Mouse (Mus musculus): ENCODE data around the gene Nubp1.
A peak's percentile ranks its signal among the peaks of the same experiment; 100 is the strongest.

Gene Nubp1

DNA sequence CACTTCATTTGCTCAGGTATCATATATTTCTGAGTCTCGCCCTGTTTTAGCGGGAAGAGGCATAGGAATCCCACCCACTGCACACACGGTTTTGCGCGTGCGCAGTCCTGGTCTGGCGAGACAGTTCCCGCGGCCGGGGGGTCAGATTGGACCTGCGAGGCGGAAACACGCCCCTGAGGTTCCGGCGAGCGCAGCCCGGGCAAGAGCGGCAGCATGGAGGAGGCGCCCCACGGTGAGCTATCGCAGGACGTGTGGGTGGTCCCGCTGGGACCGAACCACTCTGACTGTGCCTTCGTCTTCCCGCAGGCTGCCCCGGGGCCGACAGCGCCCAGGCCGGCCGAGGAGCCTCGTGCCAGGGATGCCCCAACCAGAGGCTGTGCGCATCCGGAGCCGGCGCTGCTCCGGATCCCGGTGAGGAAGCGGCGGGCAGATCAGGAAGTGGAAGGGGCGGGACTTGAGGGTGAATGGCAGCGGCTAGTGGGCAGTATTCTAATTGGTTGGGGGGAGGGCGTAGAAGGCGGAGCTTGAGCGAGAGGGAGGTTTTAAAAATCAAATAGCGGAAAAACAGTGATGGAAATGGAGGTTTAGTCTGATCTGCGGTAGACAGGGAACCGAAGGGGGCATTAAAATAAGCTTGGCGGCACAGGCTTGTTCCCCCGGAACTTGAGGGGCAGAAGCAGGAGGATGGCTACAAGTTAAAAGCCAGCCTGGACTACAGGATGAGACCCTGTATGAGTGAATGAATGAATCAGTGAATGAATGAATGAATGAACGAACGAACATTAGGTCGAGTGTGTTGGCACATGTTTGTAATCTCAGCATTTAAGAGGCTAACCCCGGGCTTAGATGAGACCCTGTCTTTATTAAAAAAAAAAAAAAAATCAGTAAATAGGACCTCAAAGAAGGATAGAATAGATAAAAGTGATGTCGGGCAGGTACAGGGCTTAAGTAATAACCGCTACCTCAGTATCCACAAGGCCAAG, at the start of gene Nubp1:
Gene Nubp1 (plus strand): TSS at position 185 of the 983 bp plus-strand sequence.
- DNase-seq (ENCODE audit: low spot score), result peak; percentile 85

DNA sequence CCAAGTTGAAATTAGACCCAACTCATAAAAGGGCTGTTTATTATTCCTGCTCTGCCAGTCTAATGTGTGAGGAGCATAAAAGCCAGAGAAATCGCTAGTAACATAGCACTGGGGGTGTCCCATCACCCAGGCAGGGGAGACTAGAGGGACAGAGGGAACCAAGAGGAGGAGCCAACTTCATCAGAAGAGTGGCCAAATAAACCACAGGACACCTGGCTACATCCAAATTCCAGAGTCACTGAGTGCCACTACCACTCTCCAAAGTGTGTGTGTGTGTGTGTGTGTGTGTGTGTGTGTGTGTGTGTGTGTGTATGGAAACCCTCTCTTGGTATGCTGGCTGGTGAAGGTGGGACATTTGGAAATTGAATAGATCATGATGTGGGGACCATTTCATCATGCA, 48.7 kb upstream of the Nubp1 start:
- DNase-seq (ENCODE audit: low spot score), result no peak

DNA sequence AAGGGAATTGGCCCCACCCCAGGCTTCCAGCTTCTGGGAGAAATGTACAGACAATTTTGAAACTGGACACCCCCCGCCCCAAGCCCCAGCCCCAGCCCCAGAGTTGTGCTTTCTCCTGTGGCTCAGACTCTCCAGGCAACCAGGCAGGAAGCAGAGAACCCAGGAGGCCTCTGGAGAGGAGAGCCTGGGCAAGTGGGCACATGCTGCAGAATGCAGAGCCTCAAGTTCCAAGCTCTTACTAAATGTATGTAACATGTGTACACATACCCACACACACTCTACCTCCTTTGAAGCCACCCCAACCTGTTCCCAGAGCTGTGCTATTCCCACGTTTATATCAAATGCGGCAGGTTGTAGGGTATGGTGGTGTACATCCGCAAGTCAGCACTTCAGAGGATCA, 46.0 kb upstream of the Nubp1 start:
- DNase-seq (ENCODE audit: low spot score), result no peak

GRCm38 (mm10) chr16:10366240-10367217, 45.2 kb upstream of the Nubp1 start:
- no peak for DNase-seq (ENCODE audit: low spot score)

- peak; percentile 5 for DNase-seq (ENCODE audit: low spot score)
Observed at GRCm38 (mm10) chr16:10369468-10369934, 42.2 kb upstream of the Nubp1 start.

DNA sequence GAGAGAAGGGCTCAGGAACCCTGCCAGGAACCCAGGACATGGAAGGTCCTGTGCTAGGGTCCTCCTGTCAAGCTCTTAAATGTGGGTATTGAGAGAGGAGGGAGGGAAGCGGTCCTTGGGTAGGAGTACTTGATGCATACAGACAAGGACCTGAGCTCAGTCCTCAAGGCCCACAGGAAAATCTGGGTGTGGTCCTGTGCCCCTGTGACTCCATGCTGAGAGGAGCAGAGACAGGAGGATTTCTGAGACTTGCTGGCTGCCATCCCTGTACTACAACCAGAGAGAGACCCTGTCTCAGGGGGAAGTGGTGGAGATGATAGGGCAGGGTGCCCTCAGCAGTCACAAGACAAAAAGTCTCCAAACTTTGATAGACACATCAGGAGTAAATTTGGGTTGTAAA, 41.8 kb upstream of the Nubp1 start:
- no peak for DNase-seq (ENCODE audit: low spot score)

GRCm38 (mm10) chr16:10372372-10372771, 39.4 kb upstream of the Nubp1 start:
- DNase-seq (ENCODE audit: low spot score), result no peak

DNA sequence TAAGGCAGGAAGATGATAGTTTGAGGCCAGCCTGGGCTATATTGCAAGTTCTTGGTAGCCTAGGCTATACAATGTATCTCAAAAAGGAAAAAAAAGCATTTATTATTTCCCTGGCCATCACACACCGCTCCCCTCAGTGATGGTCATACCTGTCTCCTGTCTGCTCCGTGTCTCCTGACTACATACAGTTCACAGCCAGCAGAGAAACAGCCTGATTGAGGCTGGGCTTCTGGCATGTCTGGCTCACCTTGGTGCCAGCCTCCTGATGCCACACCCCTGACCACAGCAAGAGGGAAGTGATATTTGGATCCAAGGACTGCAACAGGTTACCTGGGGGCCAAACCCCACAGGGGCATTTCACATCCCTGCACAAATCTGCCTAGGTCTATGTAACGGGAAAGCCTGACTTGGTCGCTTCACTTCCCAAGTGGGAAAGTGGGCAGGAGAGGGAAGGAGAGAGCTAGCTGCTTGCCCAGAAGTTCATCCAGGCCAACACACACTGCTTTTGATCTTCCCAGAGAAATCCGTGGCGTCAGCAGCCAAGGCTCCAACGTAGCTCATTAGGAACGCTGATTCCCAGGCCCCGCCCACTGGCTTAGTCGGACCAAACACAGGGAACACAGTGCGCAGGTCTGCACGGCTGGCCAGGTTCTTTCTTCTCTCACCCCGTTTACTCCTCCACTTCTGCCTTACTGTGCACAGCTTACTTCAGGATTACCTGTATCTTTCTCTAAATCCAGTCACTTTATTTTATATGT, 37.3 kb upstream of the Nubp1 start:
- no peak for DNase-seq (ENCODE audit: low spot score)

GRCm38 (mm10) chr16:10377286-10377685, 34.5 kb upstream of the Nubp1 start:
- DNase-seq (ENCODE audit: low spot score), result no peak

DNA sequence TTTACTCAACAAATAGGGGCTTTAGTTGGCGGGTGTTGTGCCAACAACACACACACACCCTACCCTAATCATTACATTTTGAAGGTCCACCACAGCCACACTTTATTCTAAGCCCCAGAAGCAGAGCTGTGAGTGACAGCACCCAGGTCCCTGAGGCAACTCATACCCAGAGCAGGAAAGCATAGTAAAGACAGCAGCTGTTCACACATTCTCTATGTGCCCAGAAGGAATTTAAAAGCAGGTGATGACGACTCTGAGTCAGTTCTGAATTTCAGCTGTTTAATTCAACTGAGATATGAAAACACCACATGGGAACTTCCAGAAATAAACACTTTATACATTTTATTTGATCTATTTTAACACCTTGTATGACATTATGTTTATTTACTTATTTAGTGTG, 32.2 kb upstream of the Nubp1 start:
- no peak for DNase-seq (ENCODE audit: low spot score)

- DNase-seq (ENCODE audit: low spot score), result no peak
Observed at GRCm38 (mm10) chr16:10384060-10384497, 27.7 kb upstream of the Nubp1 start.

- DNase-seq (ENCODE audit: low spot score), result no peak
Observed at GRCm38 (mm10) chr16:10384544-10384943, 27.2 kb upstream of the Nubp1 start.

DNA sequence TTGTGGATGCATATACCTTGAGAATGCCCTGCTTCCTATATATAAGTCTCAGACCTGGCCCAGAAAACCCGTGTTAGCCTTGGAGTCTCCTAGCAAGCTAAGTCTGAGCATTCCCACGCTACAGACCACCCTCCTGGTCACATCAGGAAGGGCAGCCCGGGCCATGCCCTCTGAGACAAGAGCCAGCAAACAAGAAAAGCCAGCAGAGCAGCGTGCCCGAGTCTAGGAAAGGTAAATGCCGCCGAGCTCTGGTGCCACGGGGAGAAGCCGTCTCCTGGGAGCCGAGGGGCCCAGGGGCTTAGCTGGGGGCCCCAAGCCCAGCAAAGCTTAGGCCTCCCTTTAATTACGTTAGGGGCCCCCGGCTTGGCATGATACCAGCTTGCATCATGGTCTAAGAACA, 26.5 kb upstream of the Nubp1 start:
- DNase-seq (ENCODE audit: low spot score), result no peak

- DNase-seq (ENCODE audit: low spot score), result no peak
Observed at GRCm38 (mm10) chr16:10388634-10389365, 22.9 kb upstream of the Nubp1 start.

DNA sequence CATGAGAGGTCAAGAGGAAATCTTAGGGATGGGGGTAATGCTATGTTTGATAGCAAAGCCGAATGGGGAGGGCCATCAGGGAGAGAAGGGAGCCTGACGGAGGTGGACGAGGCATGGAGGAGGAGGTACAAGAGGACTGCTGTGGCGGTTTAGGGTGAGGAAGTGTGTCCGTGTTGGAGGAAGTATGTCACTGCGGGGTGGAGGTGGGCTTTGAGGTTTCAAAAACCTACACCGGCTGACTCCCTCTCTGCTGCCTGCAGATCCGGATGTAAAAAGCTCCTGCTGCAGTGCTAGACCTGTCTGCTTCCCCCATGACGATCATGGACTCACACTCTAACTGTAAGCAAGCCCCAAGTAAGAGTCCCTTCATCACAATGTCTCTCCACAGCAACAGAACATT, 19.2 kb upstream of the Nubp1 start:
- DNase-seq (ENCODE audit: low spot score), result no peak

DNA sequence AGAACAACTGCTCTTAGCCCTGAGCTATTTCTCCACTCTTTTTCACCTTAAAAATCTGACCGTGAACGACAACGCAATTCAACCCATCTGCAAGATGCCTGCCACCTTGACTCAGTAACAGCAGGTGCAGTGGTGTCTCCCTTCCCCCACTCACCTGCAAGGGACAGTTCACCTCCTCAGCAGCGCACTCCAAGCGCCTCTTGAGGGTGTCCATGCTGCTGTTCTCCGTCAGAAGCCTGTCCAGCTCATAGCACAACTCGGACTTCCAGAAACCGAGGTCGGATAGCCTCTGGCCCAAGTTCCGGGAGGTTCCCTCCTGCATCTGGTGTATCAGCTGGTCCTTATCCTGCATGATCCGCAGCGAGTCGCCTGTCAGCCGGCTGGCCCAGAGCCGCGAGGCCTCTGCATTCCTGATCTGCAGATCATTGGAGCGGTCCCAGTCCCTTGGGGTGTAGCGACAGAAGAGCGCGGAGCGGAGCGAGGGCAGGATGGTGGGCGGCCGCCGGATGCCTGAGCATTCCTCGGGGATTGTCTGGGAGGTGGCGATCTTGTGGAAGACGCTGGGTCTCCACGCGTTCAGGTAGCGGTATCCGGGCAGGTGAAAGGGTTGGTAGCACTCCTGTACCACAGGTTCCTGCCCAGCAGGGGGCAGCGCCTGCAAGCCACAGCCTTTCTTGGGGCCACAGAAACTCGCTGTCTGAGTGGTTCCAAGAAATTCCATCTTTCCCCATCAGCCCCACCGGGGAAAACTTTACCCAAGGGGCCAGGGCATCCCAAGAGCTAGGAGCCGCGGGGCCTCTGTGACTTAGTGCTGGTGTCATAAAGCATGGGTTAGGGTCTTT, 16.8 kb upstream of the Nubp1 start, which contains the start of gene Tekt5:
Gene Tekt5 (minus strand): TSS at position 792 of the 842 bp plus-strand sequence.
- no peak for DNase-seq (ENCODE audit: low spot score)

DNA sequence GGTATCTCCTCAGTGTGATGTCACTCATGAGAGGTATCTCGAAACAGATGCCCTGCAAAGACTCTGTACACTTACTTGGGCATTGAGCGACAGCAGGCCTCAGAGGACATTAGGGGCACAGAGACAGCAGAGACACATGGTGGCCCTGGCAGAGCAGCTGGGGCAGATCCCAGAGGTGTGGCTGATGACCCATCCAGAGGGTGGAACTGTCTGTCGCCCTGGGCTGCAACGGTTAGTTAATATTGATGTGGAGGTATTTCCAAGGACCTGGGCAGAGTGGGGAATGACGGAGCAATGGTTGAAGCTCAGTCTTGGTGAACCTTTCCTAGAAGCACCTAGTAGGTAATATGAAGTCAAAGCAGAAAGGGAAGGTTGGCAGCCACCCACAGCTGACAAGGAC, 13.0 kb upstream of the Nubp1 start:
- DNase-seq (ENCODE audit: low spot score), result no peak

DNA sequence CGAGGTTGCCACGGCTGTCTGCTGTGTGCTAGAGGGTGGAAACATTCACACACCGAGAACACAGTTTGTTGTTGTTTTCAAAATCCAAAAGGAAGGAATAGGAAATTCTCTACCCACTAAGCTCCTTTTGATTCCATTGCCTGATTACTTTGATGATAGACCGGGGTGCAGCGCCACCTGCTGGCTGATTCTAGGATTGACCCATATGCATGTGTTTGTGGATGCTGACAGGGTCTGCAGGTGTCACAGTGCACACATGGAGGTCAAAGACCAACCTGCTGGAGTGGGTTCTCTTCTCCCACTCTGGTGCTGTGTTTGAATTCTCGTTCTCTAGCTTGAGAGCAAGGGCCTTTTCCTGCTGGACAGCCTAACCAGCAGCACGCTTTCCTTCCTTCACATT, 12.6 kb upstream of the Nubp1 start:
- peak; percentile 83 for DNase-seq (ENCODE audit: low spot score)

DNA sequence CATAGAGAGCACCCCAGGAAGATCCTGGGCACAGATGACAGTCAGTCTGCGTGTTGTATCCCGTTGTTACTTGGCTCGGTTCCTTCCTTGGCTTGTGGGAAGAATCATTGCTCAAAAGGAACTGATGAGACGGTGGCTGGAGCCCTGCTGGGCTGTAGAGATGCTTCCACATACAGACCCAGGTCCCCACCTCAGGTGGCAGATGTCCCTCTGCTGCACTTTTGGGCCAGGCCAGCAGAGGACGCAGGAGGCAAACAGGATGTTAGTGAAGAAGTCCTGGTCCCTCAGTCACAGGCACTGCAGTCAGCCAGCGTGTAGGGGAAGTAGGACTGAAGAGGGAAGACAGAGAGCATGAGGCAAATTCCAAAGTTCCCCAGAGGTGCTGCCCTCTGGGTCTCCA, 4.2 kb downstream of the Nubp1 start:
- peak; percentile 35 for DNase-seq (ENCODE audit: low spot score)

GRCm38 (mm10) chr16:10416866-10417265, 5.1 kb downstream of the Nubp1 start:
- no peak for DNase-seq (ENCODE audit: low spot score)
